Mouse (Mus musculus): ENCODE data around the gene Cnbp.
A peak's percentile ranks its signal among the peaks of the same experiment; 100 is the strongest.

The Cnbp gene

DNA sequence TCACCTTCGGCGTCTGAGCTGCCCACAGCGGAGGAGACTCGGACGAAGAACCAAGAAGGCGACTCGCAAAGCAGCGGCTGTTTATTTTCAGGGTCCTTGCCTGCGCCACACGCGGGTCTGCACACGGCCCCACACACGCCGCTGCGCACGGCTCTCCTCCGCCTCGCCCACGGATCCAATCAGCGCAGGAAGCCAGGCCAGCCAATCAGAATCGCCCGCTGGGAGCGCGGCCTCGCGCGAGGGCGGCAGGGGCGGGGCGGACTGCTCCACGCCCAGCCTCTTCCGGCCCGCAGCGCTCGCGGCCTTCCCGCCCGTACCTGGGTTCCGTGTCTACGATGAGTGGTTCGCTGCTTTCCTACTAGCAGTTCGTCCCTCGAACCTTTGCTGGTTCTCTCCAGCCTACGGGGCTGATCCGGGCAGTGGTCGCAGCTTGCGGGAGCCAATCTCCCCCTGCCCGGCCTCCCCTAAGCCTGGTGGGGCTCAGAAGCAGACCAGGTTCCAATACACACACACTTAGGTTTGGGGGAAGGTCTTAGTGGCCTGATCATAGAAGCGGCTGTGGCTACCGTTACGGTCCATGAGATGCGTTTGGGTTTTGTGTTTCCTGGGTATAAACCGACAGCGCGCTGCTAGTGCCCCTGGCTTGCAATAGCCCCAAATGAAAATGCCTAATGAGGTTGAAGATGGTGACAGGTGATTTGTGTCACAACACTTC is at the start of gene Cnbp:
Gene Cnbp (minus strand): TSS at position 207 of the 715 bp plus-strand sequence.
- peak; percentile 97 for DNase-seq (ENCODE audit: low spot score)

DNA sequence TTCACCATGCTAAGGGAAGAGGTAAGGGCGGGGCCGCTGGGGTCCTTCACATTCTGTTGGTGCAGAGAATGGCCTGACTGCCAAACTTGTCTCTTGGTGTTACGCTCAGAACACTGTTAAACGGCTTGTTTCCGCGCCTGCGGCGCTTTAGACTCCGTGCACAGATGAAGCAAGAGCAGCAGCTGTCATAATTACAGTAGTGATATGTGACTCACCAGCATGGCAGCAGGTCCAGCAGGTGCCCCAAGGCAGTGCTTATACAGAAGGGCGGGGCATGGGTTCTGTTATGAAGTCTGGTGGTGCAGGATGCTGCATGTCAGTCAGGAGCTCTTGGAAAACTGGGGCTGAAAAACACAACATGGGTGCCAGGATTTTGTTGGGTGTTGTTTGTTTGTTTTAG is 47.1 kb upstream of the Cnbp start:
- peak; percentile 57 for DNase-seq (ENCODE audit: low spot score)

DNA sequence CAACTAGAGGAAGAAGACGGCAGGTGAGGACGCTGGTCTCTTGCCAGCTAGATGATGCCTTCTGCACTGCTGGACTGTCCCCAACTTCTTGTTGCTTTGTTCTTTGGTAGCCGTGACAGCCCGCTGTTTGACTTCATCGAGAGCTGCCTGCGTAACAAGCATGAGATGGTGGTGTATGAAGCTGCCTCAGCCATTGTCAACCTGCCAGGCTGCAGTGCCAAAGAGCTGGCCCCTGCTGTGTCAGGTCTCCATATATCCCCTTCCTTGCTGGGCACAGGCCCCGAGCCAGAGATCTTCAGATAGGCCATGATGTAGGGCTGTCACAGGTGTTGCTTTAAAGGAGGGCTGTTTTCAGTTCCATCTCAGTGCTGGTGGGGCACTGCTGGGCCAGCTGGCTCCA is 43.0 kb upstream of the Cnbp start:
- DNase-seq (ENCODE audit: low spot score), result no peak

DNA sequence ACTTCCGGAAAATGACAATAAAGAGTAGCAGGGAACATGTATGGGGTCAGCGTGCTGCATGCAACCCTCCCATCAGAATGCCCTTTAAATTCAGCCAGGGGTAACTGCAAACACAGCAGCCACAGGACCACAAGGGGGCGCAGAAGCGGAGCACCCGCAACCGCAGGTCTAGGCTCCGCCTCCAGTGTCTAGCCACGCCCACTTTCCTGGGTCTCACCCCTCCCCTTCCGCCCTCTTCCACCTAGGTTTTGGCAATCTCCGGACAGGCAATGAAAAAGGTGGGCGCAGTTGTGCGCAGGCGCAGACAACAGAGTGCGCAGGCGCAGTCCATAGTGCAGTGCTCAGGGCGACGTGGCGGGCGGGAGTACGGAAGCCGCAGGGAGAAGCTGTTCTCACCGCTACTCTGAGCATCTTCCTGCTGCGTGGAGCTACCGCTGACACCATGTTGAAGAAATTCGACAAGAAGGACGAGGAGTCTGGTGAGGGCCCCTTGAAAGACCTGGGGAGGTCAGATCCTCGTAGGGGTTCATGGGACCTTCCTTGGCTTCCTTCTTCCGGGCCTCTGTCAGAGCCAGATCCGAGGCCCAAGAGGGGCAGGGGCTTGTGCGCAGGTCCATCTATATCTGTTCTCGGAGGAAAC is 36.8 kb upstream of the Cnbp start, which contains the start of gene Copg1:
Gene Copg1 (plus strand): TSS at position 221 of the 640 bp plus-strand sequence.
- DNase-seq (ENCODE audit: low spot score), result peak; percentile 100

DNA sequence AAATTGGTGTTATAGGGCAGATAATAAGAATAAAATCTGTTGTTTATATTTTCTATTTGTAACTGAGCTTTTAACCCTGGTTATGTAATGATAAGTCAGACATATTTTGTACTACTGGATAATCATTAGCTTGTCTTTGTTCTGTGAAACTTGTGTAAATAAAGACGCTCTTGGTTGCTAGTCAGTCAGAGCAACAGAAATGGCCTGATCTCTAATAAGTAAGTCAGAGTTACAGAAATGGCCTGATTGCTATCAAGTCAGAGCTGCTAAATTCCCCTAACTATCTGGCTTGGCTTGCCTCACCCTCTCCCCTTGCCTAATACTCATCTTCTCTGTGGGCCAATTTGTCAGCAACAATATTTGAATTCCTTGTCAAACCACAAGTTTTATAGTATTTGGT is 35.8 kb upstream of the Cnbp start:
- no peak for DNase-seq (ENCODE audit: low spot score)

DNA sequence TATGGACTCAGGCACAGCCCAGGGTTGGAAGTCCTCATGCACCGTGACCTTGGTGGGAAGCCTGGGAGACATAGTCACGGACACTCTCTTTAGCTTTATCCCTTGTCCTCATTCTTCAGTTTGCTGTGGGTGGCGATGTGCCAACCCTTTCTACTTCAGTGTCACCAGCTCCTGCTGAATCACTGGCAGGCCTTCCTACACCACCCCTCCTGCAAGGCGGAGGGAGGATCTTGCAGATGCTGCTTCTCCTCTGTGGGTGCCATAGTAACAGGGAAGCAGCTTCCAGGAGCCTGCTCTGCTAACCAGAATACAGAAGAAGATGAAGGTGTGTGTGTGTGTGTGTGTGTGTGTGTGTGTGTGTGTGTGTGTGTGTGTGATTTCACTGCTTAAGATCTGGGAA is 31.9 kb upstream of the Cnbp start:
- DNase-seq (ENCODE audit: low spot score), result peak; percentile 56

DNA sequence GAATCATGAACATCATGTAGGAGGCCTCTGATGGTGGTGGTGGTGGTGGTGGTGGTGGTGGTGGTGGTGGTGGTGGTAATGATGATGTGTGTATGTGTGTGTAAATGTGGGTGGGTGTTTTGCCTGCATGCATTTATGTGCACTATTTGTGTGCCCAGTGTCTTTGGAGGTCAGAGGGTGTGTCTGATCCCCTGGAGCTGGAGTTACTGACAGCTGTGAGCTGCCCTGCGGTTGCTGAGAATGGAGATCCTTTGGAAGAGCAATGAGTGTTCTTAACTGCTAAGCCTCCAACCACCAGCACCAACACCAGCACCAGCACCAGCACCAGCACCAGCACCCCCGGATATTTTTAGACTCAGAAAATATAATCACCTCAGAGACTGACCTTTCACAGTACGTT is 31.3 kb upstream of the Cnbp start:
- no peak for DNase-seq (ENCODE audit: low spot score)

DNA sequence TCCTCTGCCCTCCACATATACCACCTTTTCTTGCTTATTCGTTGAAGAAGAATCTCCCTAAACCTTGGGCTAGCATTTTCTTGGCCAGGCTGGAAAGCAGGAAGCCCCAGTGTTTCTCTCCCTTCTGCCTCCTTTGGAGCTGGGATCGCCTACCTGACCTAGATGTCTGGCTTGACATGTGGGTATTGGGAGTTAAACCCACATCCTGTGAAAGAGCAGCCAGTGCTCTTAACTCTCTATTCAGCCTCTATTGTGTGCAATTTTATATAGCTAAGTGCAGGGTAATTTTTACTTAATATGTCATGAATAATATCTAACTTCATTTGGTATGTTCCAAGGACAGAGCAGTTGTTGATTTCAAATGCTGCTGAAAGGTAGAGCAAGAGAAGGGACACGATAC is 28.7 kb upstream of the Cnbp start:
- DNase-seq (ENCODE audit: low spot score), result no peak

DNA sequence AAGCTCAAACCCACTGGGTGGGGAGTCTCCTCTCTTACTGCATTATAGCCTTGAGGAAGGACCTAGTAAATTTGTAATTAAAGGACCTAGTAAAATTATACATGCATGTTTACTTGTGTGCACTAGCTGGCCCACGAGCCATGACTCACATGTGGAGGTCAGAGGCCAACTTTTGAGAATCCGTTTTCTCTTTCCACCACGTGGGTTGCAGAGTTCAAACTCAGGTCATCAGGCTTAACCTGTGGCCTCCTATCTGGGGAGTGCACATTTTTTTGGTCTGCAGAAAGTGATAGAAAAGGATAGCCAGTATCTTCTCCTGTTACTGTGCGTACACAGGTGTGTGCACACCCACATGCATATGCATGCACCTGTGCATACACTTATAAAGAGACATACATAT is 28.1 kb upstream of the Cnbp start:
- DNase-seq (ENCODE audit: low spot score), result no peak

DNA sequence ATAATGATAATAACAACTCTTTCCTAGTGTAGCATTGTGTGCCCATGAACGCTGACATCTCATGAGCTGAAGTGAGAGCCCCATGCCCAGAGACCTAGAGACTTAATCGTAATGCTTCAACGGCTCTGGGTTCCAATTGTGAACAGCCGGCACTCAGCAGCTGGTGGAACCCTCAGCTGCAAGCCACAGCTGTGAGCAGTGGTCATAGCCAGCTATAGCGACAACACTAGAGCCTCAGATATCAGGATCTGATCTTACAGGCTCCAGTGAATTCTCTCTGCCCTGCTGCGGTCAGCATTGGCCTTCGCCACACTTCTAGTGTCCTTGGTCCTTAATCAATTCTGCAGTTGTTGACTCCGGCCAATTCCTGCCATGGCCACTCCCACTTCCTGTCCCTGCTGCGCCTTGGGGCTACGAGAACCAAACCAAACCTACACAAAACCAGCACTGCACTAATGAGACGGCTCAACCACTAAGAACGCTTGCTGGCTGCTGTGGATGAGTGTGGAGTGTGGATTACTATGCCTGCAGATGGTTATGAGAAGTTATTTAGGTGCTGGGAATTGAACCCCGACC is 25.2 kb upstream of the Cnbp start:
- DNase-seq (ENCODE audit: low spot score), result no peak

DNA sequence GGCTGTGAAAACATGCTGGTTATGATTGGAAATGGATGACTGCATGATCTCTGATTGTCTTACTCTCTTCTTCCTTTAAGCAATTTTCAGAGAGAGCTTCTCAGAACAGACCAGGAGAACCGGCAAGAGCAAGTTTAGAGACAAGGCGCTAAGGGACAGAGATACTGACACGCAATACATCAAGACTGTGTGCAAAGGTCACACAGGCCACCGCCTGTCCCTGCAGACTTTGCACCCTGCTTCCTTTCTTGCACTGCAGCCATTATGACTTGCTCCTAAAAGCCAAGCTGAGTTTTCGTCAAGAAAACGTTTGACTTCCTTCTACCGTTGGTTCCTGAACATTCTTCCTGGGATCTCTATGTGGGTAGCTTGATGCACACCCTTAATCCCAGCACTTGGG is 24.7 kb upstream of the Cnbp start:
- DNase-seq (ENCODE audit: low spot score), result no peak

DNA sequence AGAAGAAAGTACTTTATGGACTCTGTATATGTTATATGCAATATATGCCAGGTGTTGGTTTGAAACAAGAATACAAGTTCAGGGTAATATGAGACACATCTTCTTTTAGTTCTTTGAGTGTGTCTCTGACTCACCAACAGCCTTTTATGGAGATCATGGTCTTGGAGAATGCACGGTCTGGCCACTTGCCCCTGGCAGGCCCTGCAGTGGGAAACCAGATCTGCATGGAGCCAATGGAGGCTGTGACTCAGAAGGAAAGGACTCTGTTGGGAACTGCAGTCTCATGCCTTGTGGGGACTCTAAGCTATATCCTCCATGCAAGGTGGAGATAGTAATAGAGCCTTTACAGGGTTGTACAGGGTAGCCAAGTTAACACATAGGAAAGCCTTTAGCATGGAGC is 24.2 kb upstream of the Cnbp start:
- no peak for DNase-seq (ENCODE audit: low spot score)

DNA sequence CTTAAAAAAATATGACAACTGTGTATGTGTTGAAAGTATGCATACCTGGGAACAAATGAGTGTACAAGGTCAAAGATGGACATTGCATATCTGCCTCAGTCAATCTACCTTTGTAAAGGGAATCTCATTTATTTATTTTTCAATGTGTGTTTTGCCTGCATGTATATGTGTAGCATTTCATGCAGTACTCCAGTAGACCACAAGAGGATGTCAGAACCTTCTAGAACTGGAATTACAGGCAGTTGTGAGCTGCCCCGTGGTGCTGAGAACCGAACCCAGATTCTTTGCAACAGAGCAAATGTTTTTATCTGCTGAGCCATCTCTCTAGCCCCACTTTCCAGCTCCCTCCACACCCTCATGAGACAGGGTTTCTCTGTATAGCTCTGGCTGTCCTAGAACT is 23.1 kb upstream of the Cnbp start:
- DNase-seq (ENCODE audit: low spot score), result no peak

DNA sequence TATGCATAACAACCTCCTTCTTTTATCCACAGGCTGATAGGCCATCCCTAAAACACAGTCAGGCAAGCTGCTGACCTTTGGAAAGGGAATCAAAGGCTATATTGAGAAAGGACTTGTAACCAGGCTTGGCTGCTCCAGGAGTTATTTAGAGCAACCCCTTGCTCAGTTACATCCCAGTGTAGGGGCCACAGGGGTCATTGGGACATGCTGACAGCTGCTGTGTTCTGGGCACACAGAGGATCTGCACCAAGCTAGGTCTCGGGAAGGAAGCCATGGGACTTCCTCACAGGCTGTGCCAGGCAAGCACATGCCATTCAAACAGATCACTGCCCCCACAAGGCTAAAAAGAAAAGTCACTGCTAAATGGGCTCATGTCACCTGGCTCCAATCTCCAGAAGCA is 22.2 kb upstream of the Cnbp start:
- no peak for DNase-seq (ENCODE audit: low spot score)

DNA sequence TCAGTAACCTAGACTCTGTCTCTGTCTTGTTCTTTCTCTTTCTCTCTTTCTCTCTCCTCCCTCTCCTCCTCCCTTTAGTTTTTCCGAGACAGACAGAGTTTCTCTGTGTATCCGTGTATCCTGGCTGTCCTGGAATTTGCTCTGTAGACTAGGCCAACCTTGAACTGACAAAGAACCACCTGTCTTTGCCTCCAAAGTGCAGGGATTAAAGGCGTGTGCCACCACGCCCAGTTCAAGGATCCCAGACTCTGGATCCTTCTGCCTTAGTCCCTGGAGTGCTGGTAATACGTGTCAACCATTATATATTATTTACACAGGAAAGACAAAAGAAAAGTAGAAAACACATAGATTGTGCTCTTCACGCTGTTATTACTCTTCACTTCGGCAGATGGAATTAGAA is 20.3 kb upstream of the Cnbp start:
- DNase-seq (ENCODE audit: low spot score), result no peak

DNA sequence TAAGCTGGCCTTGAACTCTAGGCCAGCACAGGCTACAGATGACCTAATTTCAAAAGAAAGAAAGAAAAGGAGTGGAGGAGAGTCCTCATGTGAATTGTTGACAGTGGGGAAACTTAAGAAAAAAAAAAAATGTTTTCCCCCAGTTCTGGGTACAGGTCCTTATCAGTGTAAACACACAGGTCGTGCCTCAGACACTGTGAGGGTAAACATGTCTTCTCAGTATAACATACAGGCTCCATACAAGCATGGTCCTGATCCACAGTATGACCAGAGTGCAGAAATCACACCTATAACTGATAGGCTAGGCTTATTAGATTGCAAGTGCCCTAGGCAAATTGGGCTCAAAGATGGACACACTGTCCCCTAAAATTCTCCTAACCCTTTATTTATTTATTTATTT is 19.5 kb upstream of the Cnbp start:
- DNase-seq (ENCODE audit: low spot score), result no peak

DNA sequence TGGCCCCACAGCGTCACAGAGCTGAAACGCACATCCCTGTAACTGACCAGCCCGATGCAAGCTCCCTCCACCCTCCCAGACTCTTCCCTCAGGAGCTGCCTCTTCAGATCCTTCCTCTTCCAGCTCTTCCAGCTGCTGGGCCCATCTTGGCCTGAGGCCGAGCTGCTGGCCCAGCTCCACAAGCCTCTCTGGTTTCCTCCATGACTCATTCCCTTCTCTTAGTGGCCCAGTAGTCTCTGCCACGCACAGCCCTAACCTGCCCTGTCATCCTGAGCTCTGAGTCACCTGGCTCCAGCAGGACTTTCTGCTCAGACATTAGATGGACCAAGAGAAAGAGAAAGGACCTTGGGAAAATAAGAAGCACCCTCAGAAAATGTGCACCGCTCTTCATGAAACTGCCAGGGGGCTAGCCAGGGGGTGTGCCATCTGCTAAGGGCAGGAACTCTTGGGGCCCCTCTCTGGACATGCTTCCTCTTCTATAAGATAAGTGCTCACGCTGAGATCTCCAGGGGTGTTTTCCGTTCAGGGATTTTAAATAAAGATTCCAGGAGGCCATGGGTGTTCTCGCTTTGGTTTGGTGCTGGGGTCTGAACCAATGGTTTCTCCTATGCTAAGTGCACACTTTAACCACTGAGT is 18.1 kb upstream of the Cnbp start:
- DNase-seq (ENCODE audit: low spot score), result no peak

DNA sequence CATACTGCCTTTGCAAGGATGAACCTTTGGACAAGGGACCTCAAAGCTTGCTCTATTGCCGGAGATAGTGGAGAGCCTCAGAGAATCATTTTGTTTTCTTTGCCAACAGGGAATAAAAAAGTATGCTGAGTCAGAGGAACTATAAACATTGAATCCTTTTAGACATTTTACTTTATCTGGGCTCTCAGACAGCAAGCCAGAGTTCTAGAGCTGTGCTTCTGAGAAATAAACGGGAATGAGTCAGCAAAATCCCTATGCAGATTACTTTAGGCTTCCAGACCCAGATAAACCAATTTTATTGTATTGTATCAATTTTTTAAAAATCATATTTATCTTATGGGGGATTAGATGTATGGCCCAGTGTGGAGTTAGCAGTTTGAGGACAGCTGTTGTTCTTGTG is 16.4 kb upstream of the Cnbp start:
- DNase-seq (ENCODE audit: low spot score), result no peak

DNA sequence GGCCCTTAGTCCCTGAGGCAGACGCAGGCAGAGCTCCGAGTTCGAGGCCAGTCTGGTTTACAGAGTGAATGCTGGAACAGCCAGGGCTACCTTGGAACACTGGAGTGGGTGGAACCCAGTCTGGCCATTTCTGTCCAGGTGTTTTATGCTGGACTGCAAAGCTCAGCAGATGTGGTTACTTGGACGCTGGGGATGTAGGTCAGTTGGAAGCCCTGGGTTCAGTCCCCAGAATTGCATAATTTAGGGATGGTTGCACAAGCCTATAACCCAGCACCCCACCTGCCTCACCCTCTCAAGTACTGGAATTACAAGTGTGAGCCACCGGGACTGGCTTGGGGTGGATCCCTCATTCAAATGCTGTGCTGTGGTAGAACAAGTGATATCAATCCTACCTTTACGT is 15.3 kb upstream of the Cnbp start:
- DNase-seq (ENCODE audit: low spot score), result no peak

DNA sequence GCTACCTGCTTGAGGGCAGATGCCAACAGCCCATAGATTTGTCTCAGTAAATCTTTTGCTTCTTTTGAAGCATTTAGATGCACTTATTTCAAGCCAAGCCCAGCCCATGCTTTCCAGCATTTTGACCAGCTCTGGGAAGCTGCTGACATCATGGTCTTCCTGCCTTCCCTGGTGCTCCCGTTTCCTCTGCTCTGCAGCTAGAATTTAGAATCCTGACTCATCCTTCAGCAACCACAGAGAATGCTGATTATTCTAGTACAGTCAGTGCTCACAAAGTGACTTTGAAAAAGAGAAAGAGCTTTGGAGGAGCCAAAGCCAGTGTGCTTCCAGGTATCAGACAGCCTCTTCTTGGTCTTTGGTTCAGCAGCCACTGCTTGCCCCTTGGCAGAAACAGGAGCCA is 6.2 kb upstream of the Cnbp start:
- DNase-seq (ENCODE audit: low spot score), result no peak

DNA sequence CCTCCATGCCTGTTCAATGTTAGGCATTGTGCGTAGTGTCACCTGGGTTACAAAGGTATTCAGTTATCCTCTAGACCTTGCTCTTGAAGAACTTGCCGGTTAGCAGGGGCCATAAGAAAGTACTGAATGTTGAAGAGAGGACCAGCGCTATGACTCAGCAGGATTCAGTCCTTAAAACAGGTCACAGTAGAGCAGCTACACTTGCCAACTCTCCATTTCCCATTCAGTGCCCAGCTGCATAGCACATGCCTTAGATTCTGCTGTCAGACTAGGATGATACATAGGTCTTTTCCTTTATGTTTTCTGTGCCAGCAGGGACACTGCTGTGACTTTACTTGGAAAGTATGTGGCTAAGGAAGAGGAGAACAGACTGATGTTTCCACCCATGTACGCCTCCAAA is 2.5 kb upstream of the Cnbp start:
- DNase-seq (ENCODE audit: low spot score), result no peak

DNA sequence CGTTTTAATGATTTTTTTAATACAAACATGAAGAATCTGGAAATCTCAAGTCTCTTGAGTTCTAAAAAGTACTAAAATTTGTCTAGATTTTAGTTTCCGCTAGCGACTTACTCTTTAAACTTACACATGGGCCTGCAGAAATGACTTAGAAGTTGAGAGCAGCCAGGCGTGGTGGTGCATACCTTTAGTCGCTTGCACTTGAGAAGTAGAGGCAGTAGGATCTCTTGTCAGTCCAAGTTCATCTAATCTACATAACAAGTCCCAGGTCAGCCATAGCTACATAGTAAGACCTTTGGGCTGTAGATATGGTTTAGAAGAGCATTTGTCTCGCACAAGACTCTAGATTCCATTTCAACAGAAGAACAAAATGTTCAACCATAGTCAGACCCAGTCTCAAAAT is 965 bp upstream of the Cnbp start:
- no peak for DNase-seq (ENCODE audit: low spot score)
